Mouse (Mus musculus) testis, adult 2 months (tissue): Measurements from ENCODE around the gene Bri3bp.

Source experiments
- CTCF ChIP-seq: fragments of 200-500 bp; IDR thresholded peaks from 2 replicates; pipeline ENCODE4 v1.5.1; 2012; ENCODE audit warnings: low read depth, mild to moderate bottlenecking, inconsistent platforms, low read length, moderate library complexity; ENCODE audit not compliant: control insufficient read depth, insufficient read depth, insufficient replicate concordance
- POLR2A ChIP-seq: fragments of 200-500 bp; IDR thresholded peaks from 2 replicates; pipeline ENCODE4 v1.6.1; 2012; ENCODE audit warnings: low read depth, mild to moderate bottlenecking, inconsistent platforms, low read length, moderate library complexity; ENCODE audit not compliant: control insufficient read depth

DNA sequence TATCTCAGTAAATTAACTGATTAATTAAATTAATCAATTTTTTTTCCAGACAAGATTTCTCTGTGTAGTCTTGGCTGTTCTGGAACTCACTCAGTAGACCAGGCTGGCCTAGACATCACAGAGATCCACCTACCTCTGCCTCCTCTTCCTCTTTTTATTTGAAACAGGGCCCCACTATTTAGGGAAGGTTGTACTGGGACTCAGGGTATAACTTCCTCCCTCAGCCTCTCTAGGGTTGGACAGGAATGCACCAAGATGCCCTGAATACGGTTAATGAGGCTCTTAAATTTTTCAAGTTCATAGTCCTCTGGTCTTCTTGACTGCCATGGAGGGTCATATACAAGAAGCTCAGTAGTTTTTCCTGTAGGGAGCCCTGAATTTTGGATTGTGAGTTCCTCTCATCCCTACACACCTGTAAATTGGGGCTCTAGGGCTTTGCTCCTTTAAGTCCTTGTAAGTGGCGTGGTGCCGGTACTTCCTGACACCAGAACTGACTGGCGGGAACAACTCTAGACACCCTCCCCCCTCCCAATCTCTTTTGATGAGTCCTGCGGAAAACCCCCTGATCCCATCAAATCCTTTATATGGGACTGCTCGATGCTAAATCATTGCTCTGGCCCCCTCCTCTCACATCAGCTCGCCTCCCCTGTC lies 660 bp upstream of the Bri3bp start:
- TF ChIP-seq POLR2A, result no peak
- no peak for TF ChIP-seq CTCF
